Comparison of ENCODE assay signal across 12 mouse cellular contexts in the genomic region with DNA sequence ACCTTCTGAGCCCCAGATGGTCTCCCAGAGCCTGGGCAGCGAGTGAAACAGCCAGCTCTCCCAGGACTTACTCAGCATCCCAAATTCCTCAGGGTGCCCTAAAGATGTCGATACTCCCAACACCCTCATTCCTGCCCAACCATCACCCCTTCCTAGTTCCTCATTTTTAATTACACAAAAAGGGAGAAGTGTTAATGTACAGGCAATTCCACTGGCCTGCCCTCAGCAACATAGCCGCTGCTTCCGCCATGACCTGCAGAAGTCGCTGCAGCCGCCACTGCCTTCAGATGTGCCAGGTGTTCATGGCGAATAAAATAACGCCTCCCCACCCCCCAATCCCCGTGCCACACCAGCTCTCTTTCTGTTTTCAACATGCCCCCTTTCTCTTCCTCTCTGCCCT.
"Had no signal": no experiment of that assay in that cellular context is flagged by ENCODE, and none has a peak within 500 bp of the region (broad histone marks: within the 10 kb centered on the region; RNA-seq: fewer than 3 reads in every experiment).

No protein-coding gene starts in this region.

- H3K36me3 ChIP-seq: liver, embryonic 13.5 days; midbrain, embryonic 13.5 days; neural tube, embryonic 13.5 days had no signal

- H3K4me3 ChIP-seq: layer of hippocampus, adult 2 months; liver, embryonic 13.5 days; midbrain, embryonic 13.5 days; neural tube, embryonic 13.5 days had no signal

- H3K27me3 ChIP-seq: liver, embryonic 13.5 days; midbrain, embryonic 13.5 days; neural tube, embryonic 13.5 days had no signal

- H3K27ac ChIP-seq: kidney, postnatal 0 days; layer of hippocampus, adult 2 months; liver, embryonic 13.5 days; midbrain, embryonic 13.5 days; neural tube, embryonic 13.5 days had no signal

- H3K4me1 ChIP-seq: midbrain, embryonic 13.5 days; neural tube, embryonic 13.5 days had no signal

- H3K9ac ChIP-seq: liver, embryonic 13.5 days; midbrain, embryonic 13.5 days; neural tube, embryonic 13.5 days had no signal

- DNase-seq: kidney, adult 2 months; kidney, postnatal 25 days; layer of hippocampus, adult 9-11 months; liver, embryonic 13.5 days; lung, adult 2 months; lung, postnatal 14 days; lung, postnatal 4 days; retina, postnatal 1 day had no signal
